Mouse (Mus musculus) midbrain, embryonic 14.5 days (tissue): ENCODE measurements around the gene Hhat. TPM values are rescaled to one million over a fixed set of nuclear protein-coding genes. Genes with fewer than 3 reads are reported as not detected.

Source experiments
- ATAC-seq: fragments of 200-750 bp; cut with Nextera tagmentation; 2 replicates; pipeline ENCODE4 v1.8.0; 2017; ENCODE audit warnings: moderate number of reproducible peaks, moderate library complexity; ENCODE audit not compliant: low FRiP score, low TSS enrichment
- DNase-seq: peaks from one replicate; pipeline ENCODE4 v3.0.0-alpha.2; 2015
- H3K27ac ChIP-seq: fragments of 300-500 bp; sonication (generic); replicated peaks from 2 replicates; pipeline ENCODE4 v1.5.1; 2014; ENCODE audit warnings: mild to moderate bottlenecking, low read depth, low read length, moderate library complexity
- H3K27me3 ChIP-seq: fragments of 300-500 bp; sonication (generic); 2 replicates; pipeline ENCODE4 v1.6.1; 2014; ENCODE audit warnings: low read length, control low read depth, mixed read lengths; ENCODE audit not compliant: control insufficient read depth, insufficient read depth
- H3K36me3 ChIP-seq: fragments of 300-500 bp; sonication (generic); 2 replicates; pipeline ENCODE4 v1.6.1; 2014; ENCODE audit warnings: low read length, control low read depth; ENCODE audit not compliant: control insufficient read depth, insufficient read depth
- H3K4me1 ChIP-seq: fragments of 300-500 bp; sonication (generic); 2 replicates; pipeline ENCODE4 v1.6.1; 2014; ENCODE audit warnings: mild to moderate bottlenecking, antibody characterized with exemption, low read length, control low read depth; ENCODE audit not compliant: control insufficient read depth, insufficient read depth
- H3K4me2 ChIP-seq: fragments of 300-500 bp; sonication (generic); 2 replicates; pipeline ENCODE4 v1.6.1; 2014; ENCODE audit warnings: mild to moderate bottlenecking, low read length, moderate library complexity
- H3K4me3 ChIP-seq: fragments of 300-500 bp; sonication (generic); replicated peaks from 2 replicates; pipeline ENCODE4 v1.5.1; 2014; ENCODE audit warnings: low read depth, low read length
- H3K9ac ChIP-seq: fragments of 300-500 bp; sonication (generic); replicated peaks from 2 replicates; pipeline ENCODE4 v1.6.1; 2014; ENCODE audit warnings: mild to moderate bottlenecking, low read length, moderate library complexity
- H3K9me3 ChIP-seq: fragments of 300-500 bp; sonication (generic); 2 replicates; pipeline ENCODE4 v1.6.1; 2016; ENCODE audit warnings: low read length, control low read depth, mixed read lengths; ENCODE audit not compliant: control insufficient read depth
- WGBS: fragments of 180-500 bp; shearing (Covaris S2); extraction: QIAGEN DNeasy Blood & Tissue Kit; methylation state at CpG from one replicate; pipeline ENCODE4 v1.1.7; 2014; 5-methylcytosine and 5-hydroxymethylcytosine counted together
- polyA plus RNA-seq: library from polyadenylated mRNA; unstranded; fragments of >200 nt; fragmentation: Nextera tagmentation; extraction: Ambion mirVana; gene quantifications from 2 replicates; pipeline ENCODE4 v1.2.1, GENCODE M21; 2014

Hhat gene
- polyA plus RNA-seq, 1 experiment from 2014 or later: 4.5 TPM

DNA sequence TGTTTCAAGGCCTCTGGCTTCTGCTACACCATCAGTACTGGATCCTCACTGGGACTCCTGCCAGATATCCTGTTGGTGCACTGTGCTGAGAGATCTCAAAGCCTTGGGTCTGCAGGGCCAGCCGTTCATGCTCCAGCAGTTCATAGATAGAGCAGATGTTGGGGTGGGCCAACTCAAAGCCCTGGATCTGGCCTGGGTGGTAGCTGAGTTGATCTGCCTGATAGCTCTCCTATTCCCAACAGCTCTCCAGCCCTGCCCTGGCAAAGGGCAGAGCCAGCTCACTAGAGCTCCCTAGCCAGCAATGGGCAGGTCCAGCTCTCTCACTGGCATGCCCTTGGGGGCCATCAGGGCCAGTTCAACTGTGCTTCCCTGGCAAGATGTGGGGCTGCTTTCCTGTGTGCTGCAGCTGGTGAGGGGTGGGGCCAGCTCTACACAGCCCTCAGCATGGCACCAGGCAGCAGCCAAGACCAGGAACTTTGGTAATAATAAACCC lies 74.6 kb downstream of the Hhat start:
- DNase-seq: no peak
- no peak overlapping the region for H3K9ac ChIP-seq
- H3K36me3 ChIP-seq: no peaks in the 10 kb centered on the region
- H3K4me1 ChIP-seq: no peaks in the 10 kb centered on the region
- ATAC-seq: no peak
- no peaks in the 10 kb centered on the region for H3K9me3 ChIP-seq
- H3K27ac ChIP-seq: no peak overlapping the region
- no peak overlapping the region for H3K4me2 ChIP-seq
- H3K4me3 ChIP-seq: no peak overlapping the region
- H3K27me3 ChIP-seq: no peaks in the 10 kb centered on the region
- 84% methylated on average over 1 of the region's 1 CpGs for WGBS

DNA sequence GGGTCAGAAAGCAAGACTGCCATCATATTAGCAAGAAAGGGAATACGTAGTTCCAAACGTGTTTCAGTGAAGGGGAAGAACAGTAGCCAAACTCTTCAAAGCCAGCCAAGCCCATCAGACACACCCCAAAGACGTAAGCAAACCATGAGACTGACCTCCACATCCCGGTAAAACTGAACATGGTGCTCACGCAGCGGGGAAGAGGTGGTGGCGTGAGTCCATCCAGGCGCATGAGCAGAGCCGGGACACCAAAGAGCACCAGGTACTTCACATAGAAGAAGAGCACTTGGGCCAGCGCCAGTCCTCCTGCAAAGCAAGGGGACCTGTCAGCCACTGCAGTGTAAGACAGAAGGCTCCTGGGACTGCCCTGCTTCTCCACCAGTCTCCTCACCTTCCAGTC lies 77.4 kb downstream of the Hhat start:
- WGBS: 97% methylated on average over 10 of the region's 10 CpGs
- Histone ChIP-seq H3K9me3 (no peaks in the 10 kb centered on the region), H3K27me3 (no peaks in the 10 kb centered on the region), H3K9ac (no peak overlapping the region), H3K4me2 (no peak overlapping the region), H3K4me3 (no peak overlapping the region), H3K27ac (no peak overlapping the region), H3K4me1 (no peaks in the 10 kb centered on the region), H3K36me3 (no peaks in the 10 kb centered on the region)
- DNase-seq (no peak), ATAC-seq (no peak)

- no peak for ATAC-seq
- Histone ChIP-seq H3K9ac (no peak overlapping the region), H3K27ac (no peak overlapping the region), H3K27me3 (no peaks in the 10 kb centered on the region), H3K36me3 (no peaks in the 10 kb centered on the region), H3K4me2 (no peak overlapping the region), H3K9me3 (no peaks in the 10 kb centered on the region), H3K4me1 (no peaks in the 10 kb centered on the region), H3K4me3 (no peak overlapping the region)
- DNase-seq: no peak
- WGBS: 85% methylated on average over 7 of the region's 7 CpGs
Measured at GRCm38 (mm10) chr1:192692982-192693381, 78.0 kb downstream of the Hhat start.

DNA sequence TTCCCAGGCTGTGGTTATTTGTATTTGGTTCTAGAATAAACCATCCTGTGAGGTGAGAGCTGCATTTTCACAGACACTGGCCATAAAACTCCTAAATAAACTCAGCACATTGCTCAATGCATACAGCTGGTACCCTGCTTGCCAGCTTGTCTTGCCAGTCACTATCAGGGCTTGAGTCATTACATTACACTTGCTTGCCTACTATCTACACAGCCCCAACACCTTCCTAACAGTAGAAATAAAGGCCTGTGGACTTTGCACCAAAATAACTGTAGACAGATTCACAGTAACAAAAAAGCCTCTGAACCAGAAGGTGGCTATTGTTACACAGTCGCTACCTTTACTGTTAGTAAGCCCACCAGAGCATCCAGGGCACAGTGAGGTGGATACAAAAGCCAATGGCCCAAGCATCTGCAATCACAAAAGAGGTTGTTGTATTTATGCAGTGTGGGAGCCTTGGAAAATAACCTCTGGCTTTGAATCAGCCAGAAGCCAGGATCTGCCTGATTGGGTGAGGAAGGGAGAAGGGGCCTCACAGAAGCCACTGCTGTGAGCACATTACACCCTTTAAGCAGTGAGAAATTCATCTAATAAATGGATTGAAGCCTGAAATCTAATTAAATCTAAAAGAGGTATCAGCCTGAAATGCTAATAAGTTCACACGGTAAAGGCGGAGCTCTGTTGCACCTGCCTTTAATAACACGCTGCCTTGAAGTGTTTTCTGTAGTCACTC lies 88.6 kb downstream of the Hhat start:
- H3K36me3 ChIP-seq: no peaks in the 10 kb centered on the region
- no peak for DNase-seq
- peak overlapping the region; percentile 37 for H3K27ac ChIP-seq
- no peaks in the 10 kb centered on the region for H3K9me3 ChIP-seq
- 70% methylated on average over 4 of the region's 4 CpGs for WGBS
- H3K27me3 ChIP-seq: no peaks in the 10 kb centered on the region
- no peak for ATAC-seq
- no peak overlapping the region for H3K9ac ChIP-seq
- H3K4me3 ChIP-seq: no peak overlapping the region
- H3K4me1 ChIP-seq: 0 out of 2 replicates have a peak, but pooled peaks cover 7% of the 10 kb centered on the region
- no peak overlapping the region for H3K4me2 ChIP-seq

GRCm38 (mm10) chr1:192677236-192677635 lies 93.8 kb downstream of the Hhat start:
- ATAC-seq: no peak
- no peaks in the 10 kb centered on the region for H3K9me3 ChIP-seq
- 0 out of 2 replicates have a peak, but pooled peaks cover 3% of the 10 kb centered on the region for H3K4me1 ChIP-seq
- no peak overlapping the region for H3K27ac ChIP-seq
- peak; percentile 35 for DNase-seq
- H3K27me3 ChIP-seq: no peaks in the 10 kb centered on the region
- no peak overlapping the region for H3K9ac ChIP-seq
- H3K4me2 ChIP-seq: no peak overlapping the region
- H3K4me3 ChIP-seq: no peak overlapping the region
- H3K36me3 ChIP-seq: no peaks in the 10 kb centered on the region
- 77% methylated on average over 5 of the region's 5 CpGs for WGBS

GRCm38 (mm10) chr1:192663608-192664007 lies 107.4 kb downstream of the Hhat start:
- ATAC-seq (no peak), DNase-seq (no peak)
- Histone ChIP-seq H3K9ac (no peak overlapping the region), H3K4me3 (no peak overlapping the region), H3K4me2 (no peak overlapping the region), H3K27ac (no peak overlapping the region), H3K4me1 (no peaks in the 10 kb centered on the region), H3K9me3 (no peaks in the 10 kb centered on the region), H3K36me3 (no peaks in the 10 kb centered on the region), H3K27me3 (no peaks in the 10 kb centered on the region)
- 67% methylated on average over 4 of the region's 4 CpGs for WGBS

GRCm38 (mm10) chr1:192663092-192663491 lies 107.9 kb downstream of the Hhat start:
- no peaks in the 10 kb centered on the region for H3K4me1 ChIP-seq
- H3K27ac ChIP-seq: no peak overlapping the region
- 79% methylated on average over 5 of the region's 5 CpGs for WGBS
- H3K36me3 ChIP-seq: no peaks in the 10 kb centered on the region
- H3K4me2 ChIP-seq: no peak overlapping the region
- H3K4me3 ChIP-seq: no peak overlapping the region
- no peaks in the 10 kb centered on the region for H3K9me3 ChIP-seq
- H3K27me3 ChIP-seq: no peaks in the 10 kb centered on the region
- H3K9ac ChIP-seq: no peak overlapping the region
- no peak for DNase-seq
- no peak for ATAC-seq

DNA sequence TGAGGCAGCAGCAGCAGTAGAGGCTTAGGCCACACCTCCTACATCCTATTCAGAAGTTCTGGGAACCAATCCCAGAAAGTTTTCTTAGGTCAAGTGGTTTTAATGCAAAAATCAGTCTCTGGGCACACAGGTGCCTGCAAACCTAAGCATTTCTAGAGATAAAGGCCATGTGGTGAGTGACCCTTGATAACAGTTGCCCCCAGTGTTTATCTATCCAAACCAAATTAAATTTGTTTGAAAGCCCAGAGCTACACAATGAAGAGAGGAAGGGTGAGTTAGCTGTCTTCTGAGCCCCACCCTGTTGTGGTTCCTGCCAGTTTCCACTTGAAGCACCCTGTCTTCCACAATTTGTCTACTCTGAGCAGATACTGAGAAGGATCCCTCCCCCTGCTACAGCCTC lies 109.4 kb downstream of the Hhat start:
- Histone ChIP-seq H3K27ac (no peak overlapping the region), H3K9ac (no peak overlapping the region), H3K27me3 (no peaks in the 10 kb centered on the region), H3K9me3 (no peaks in the 10 kb centered on the region), H3K36me3 (no peaks in the 10 kb centered on the region), H3K4me3 (no peak overlapping the region), H3K4me1 (no peaks in the 10 kb centered on the region), H3K4me2 (no peak overlapping the region)
- ATAC-seq (no peak), DNase-seq (no peak)

GRCm38 (mm10) chr1:192657417-192657816 lies 113.6 kb downstream of the Hhat start:
- Histone ChIP-seq H3K9ac (no peak overlapping the region), H3K27me3 (no peaks in the 10 kb centered on the region), H3K27ac (no peak overlapping the region), H3K9me3 (no peaks in the 10 kb centered on the region), H3K36me3 (no peaks in the 10 kb centered on the region), H3K4me1 (no peaks in the 10 kb centered on the region), H3K4me2 (no peak overlapping the region), H3K4me3 (no peak overlapping the region)
- DNase-seq: no peak
- ATAC-seq: no peak
- WGBS: 83% methylated on average over 6 of the region's 6 CpGs
